Mouse (Mus musculus) midbrain, postnatal 0 days (tissue): ENCODE measurements around the gene Zfp692. TPM values are rescaled to one million over a fixed set of nuclear protein-coding genes. Genes with fewer than 3 reads are reported as not detected.
A peak's percentile ranks its signal among the peaks of the same experiment; 100 is the strongest.

ENCODE experiments used
- ATAC-seq: fragments of 200-750 bp; cut with Nextera tagmentation; 2 replicates; pipeline ENCODE4 v1.8.0; 2017; ENCODE audit warnings: moderate number of reproducible peaks, mild to moderate bottlenecking, moderate TSS enrichment, moderate library complexity; ENCODE audit not compliant: low FRiP score
- DNase-seq: peaks from one replicate; pipeline ENCODE4 v3.0.0-alpha.2; 2015; ENCODE audit warnings: low spot score
- H3K27ac ChIP-seq: fragments of 300-500 bp; sonication (generic); 2 replicates; pipeline ENCODE4 v1.5.1; 2014; ENCODE audit warnings: low read depth, mild to moderate bottlenecking, low read length, mixed read lengths
- H3K27me3 ChIP-seq: fragments of 300-500 bp; sonication (generic); 2 replicates; pipeline ENCODE4 v1.6.1; 2014; ENCODE audit warnings: low read length, control low read depth, mixed read lengths; ENCODE audit not compliant: insufficient read depth
- H3K36me3 ChIP-seq: fragments of 300-500 bp; sonication (generic); 2 replicates; pipeline ENCODE4 v1.6.1; 2014; ENCODE audit warnings: low read length, control low read depth, mixed read lengths; ENCODE audit not compliant: insufficient read depth
- H3K4me1 ChIP-seq: fragments of 300-500 bp; sonication (generic); 2 replicates; pipeline ENCODE4 v1.6.1; 2014; ENCODE audit warnings: mild to moderate bottlenecking, control low read depth, antibody characterized with exemption, low read length, mixed read lengths; ENCODE audit not compliant: insufficient read depth
- H3K4me2 ChIP-seq: fragments of 300-500 bp; sonication (generic); 2 replicates; pipeline ENCODE4 v1.6.1; 2014; ENCODE audit warnings: low read depth, mild to moderate bottlenecking, low read length, mixed read lengths; ENCODE audit not compliant: poor library complexity, severe bottlenecking
- H3K4me3 ChIP-seq: fragments of 300-500 bp; sonication (generic); 2 replicates; pipeline ENCODE4 v1.5.1; 2014; ENCODE audit warnings: low read depth, mild to moderate bottlenecking, low read length, moderate library complexity
- H3K9ac ChIP-seq: fragments of 300-500 bp; sonication (generic); replicated peaks from 2 replicates; pipeline ENCODE4 v1.6.1; 2014; ENCODE audit warnings: mild to moderate bottlenecking, low read length, moderate library complexity, mixed read lengths; ENCODE audit not compliant: poor library complexity, severe bottlenecking
- H3K9me3 ChIP-seq: fragments of 300-500 bp; sonication (generic); 2 replicates; pipeline ENCODE4 v1.6.1; 2016; ENCODE audit warnings: low read length, control low read depth
- CTCF ChIP-seq: IDR thresholded peaks from 2 replicates; pipeline ENCODE4 v1.5.1; 2016; ENCODE audit warnings: antibody characterized with exemption, mild to moderate bottlenecking
- WGBS: fragments of 180-500 bp; shearing (Covaris S2); extraction: QIAGEN DNeasy Blood & Tissue Kit; methylation state at CpG from one replicate; pipeline ENCODE4 v1.1.7; 2014; 5-methylcytosine and 5-hydroxymethylcytosine counted together
- polyA plus RNA-seq: library from polyadenylated mRNA; unstranded; fragments of >200 nt; fragmentation: Nextera tagmentation; extraction: Ambion mirVana; gene quantifications from 2 replicates; pipeline ENCODE4 v1.2.1, GENCODE M21; 2015
- total RNA-seq: library from RNA; depleted of rRNA; stranded (reverse); fragments of >200 nt; gene quantifications from 2 replicates; pipeline ENCODE4 v1.2.3, GENCODE M21; 2014

Zfp692 gene
- total and polyA plus RNA-seq, 2 experiments from 2014 or later, result 22.6 to 26.0 TPM

- WGBS, result 75% methylated on average over 9 of the region's 9 CpGs
- H3K4me3 ChIP-seq, result no peak overlapping the region
- no peak overlapping the region for H3K9ac ChIP-seq
- H3K27me3 ChIP-seq, result no peaks in the 10 kb centered on the region
- H3K9me3 ChIP-seq, result no peaks in the 10 kb centered on the region
- no peak overlapping the region for H3K27ac ChIP-seq
- H3K36me3 ChIP-seq, result no peaks in the 10 kb centered on the region
- ATAC-seq, result no peak
- no peak overlapping the region for H3K4me2 ChIP-seq
- TF ChIP-seq CTCF, result no peak
- no peaks in the 10 kb centered on the region for H3K4me1 ChIP-seq
- no peak for DNase-seq
Measured at GRCm38 (mm10) chr11:58289992-58290682, 16.7 kb upstream of the Zfp692 start.

GRCm38 (mm10) chr11:58290812-58291211, 16.1 kb upstream of the Zfp692 start:
- TF ChIP-seq CTCF, result no peak
- Histone ChIP-seq H3K4me1 (no peaks in the 10 kb centered on the region), H3K4me2 (no peak overlapping the region), H3K27ac (no peak overlapping the region), H3K9ac (no peak overlapping the region), H3K4me3 (no peak overlapping the region), H3K27me3 (no peaks in the 10 kb centered on the region), H3K9me3 (no peaks in the 10 kb centered on the region), H3K36me3 (no peaks in the 10 kb centered on the region)
- DNase-seq, result no peak
- 94% methylated on average over 4 of the region's 4 CpGs for WGBS
- no peak for ATAC-seq

- no peaks in the 10 kb centered on the region for H3K9me3 ChIP-seq
- no peak overlapping the region for H3K27ac ChIP-seq
- WGBS, result 58% methylated on average over 4 of the region's 4 CpGs
- ATAC-seq (no peak), DNase-seq (no peak)
- no peak overlapping the region for H3K9ac ChIP-seq
- H3K27me3 ChIP-seq, result no peaks in the 10 kb centered on the region
- no peaks in the 10 kb centered on the region for H3K4me1 ChIP-seq
- H3K4me2 ChIP-seq, result no peak overlapping the region
- no peaks in the 10 kb centered on the region for H3K36me3 ChIP-seq
- no peak overlapping the region for H3K4me3 ChIP-seq
- no peak for TF ChIP-seq CTCF
Measured at GRCm38 (mm10) chr11:58292791-58293190, 14.1 kb upstream of the Zfp692 start.

GRCm38 (mm10) chr11:58297396-58297795, 9.5 kb upstream of the Zfp692 start:
- no peaks in the 10 kb centered on the region for H3K9me3 ChIP-seq
- no peaks in the 10 kb centered on the region for H3K36me3 ChIP-seq
- ATAC-seq, result no peak

GRCm38 (mm10) chr11:58301057-58301456, 5.8 kb upstream of the Zfp692 start:
- Histone ChIP-seq H3K36me3 (no peaks in the 10 kb centered on the region), H3K4me2 (peak overlapping the region; percentile 46), H3K9ac (0 out of 2 replicates have a peak overlapping the region, but pooled peaks have one; percentile 29), H3K27ac (peak overlapping the region; percentile 79), H3K27me3 (no peaks in the 10 kb centered on the region), H3K4me3 (peak overlapping the region; percentile 63), H3K9me3 (no peaks in the 10 kb centered on the region), H3K4me1 (no peaks in the 10 kb centered on the region)
- DNase-seq (peak; percentile 70), ATAC-seq (peak; percentile 39; the same call in 1 of the 2 replicates)
- TF ChIP-seq CTCF, result peak; percentile 88
- WGBS, result 8% methylated on average over 13 of the region's 13 CpGs

More at GRCm38 (mm10) chr11:58297396-58297795, 9.5 kb upstream of the Zfp692 start:
- Histone ChIP-seq H3K9ac (no peak overlapping the region), H3K27me3 (no peaks in the 10 kb centered on the region), H3K4me2 (no peak overlapping the region), H3K4me1 (no peaks in the 10 kb centered on the region), H3K27ac (no peak overlapping the region), H3K4me3 (no peak overlapping the region)
- 25% methylated on average over 6 of the region's 6 CpGs for WGBS
- no peak for DNase-seq
- no peak for TF ChIP-seq CTCF
